Mouse (Mus musculus): Measurements from ENCODE around the gene Rnf144b.

DNA sequence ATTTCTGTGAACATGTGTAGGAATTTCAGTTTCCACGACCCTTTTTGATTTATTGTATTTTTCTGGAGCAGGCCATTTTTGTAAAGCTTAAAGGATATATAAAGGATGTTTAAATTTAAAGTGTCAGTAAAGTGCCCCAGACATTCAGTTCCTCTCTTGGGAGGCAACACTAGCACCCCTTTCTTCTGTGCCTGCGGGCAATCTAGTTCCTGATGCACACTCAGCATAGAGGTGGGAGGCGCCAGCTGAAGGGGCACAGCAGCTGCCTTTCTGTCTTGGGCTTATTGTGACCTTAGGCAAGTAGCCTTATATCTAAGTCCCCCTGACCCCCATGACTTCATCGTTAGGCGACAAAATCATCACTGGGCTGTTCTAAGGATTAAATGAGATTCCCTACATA, 42.3 kb downstream of the Rnf144b start:
- no peak for TF ChIP-seq CTCF (IDR thresholded peaks at IDR 0.05; ENCODE audit: control insufficient read depth, insufficient read depth, insufficient replicate concordance, low read depth, low read length)
- no peak for TF ChIP-seq POLR2A (IDR thresholded peaks at IDR 0.05; ENCODE audit: control insufficient read depth, low read depth, low read length)

Measured in testis, adult 2 months (tissue).